Mouse (Mus musculus): ENCODE data around the gene Ficd. TPM values are rescaled to one million over a fixed set of nuclear protein-coding genes. Genes with fewer than 3 reads are reported as not detected.

Ficd gene
- polyA plus RNA-seq (2014; fragmentation: Illumina TruSeq; extraction: RNeasy Lipid Tissue Mini Kit (QIAGEN cat#74804); ENCODE audit: low read depth, low replicate concordance) = 1.1 TPM

GRCm38 (mm10) chr5:113735345-113736112, at the start of gene Ficd:
Gene Ficd, plus strand, starts transcription at chr5:113735803.

GRCm38 (mm10) chr5:113724446-113724845, 11.2 kb upstream of the Ficd start, which contains the start of gene 1700069L16Rik:
Gene 1700069L16Rik, minus strand, starts transcription at chr5:113724772.

GRCm38 (mm10) chr5:113772450-113772895, 36.9 kb downstream of the Ficd start, which contains the start of the genes Sart3 and Iscu:
Gene Sart3, minus strand, starts transcription at chr5:113772510.
Gene Iscu, plus strand, starts transcription at chr5:113772748.

Other genes with a start within 250 kb of the Ficd start
- gene Wscd2, start 245.5 kb upstream of the Ficd start, polyA plus RNA-seq (2014; fragmentation: Illumina TruSeq; extraction: RNeasy Lipid Tissue Mini Kit (QIAGEN cat#74804); ENCODE audit: low read depth, low replicate concordance) = 0.90 TPM
- 3.4 TPM for gene Cmklr1, start 85.4 kb upstream of the Ficd start, polyA plus RNA-seq (2014; fragmentation: Illumina TruSeq; extraction: RNeasy Lipid Tissue Mini Kit (QIAGEN cat#74804); ENCODE audit: low read depth, low replicate concordance)
- 5.3 TPM for gene 1700069L16Rik, start 11.0 kb upstream of the Ficd start, polyA plus RNA-seq (2014; fragmentation: Illumina TruSeq; extraction: RNeasy Lipid Tissue Mini Kit (QIAGEN cat#74804); ENCODE audit: low read depth, low replicate concordance)
- gene Sart3, start 36.7 kb downstream of the Ficd start, polyA plus RNA-seq (2014; fragmentation: Illumina TruSeq; extraction: RNeasy Lipid Tissue Mini Kit (QIAGEN cat#74804); ENCODE audit: low read depth, low replicate concordance) = 1.6 TPM
- gene Iscu, start 36.9 kb downstream of the Ficd start, polyA plus RNA-seq (2014; fragmentation: Illumina TruSeq; extraction: RNeasy Lipid Tissue Mini Kit (QIAGEN cat#74804); ENCODE audit: low read depth, low replicate concordance) = 27.4 TPM
- gene Tmem119, start 64.7 kb downstream of the Ficd start, polyA plus RNA-seq (2014; fragmentation: Illumina TruSeq; extraction: RNeasy Lipid Tissue Mini Kit (QIAGEN cat#74804); ENCODE audit: low read depth, low replicate concordance) = not detected
- gene Selplg, start 96.8 kb downstream of the Ficd start, polyA plus RNA-seq (2014; fragmentation: Illumina TruSeq; extraction: RNeasy Lipid Tissue Mini Kit (QIAGEN cat#74804); ENCODE audit: low read depth, low replicate concordance) = not detected
- gene Coro1c, start 173.0 kb downstream of the Ficd start, polyA plus RNA-seq (2014; fragmentation: Illumina TruSeq; extraction: RNeasy Lipid Tissue Mini Kit (QIAGEN cat#74804); ENCODE audit: low read depth, low replicate concordance) = 5.6 TPM